Mouse (Mus musculus) stomach, embryonic 16.5 days (tissue): ENCODE results near the gene Btnl2. TPM values are rescaled to one million over a fixed set of nuclear protein-coding genes. Genes with fewer than 3 reads are reported as not detected.
A peak's percentile ranks its signal among the peaks of the same experiment; 100 is the strongest.

ENCODE experiments used
- ATAC-seq: fragments of 200-750 bp; cut with Nextera tagmentation; 2 replicates; pipeline ENCODE4 v1.8.0; 2017; ENCODE audit warnings: moderate number of reproducible peaks, moderate TSS enrichment; ENCODE audit not compliant: insufficient read depth, low FRiP score
- H3K27ac ChIP-seq: fragments of 300-500 bp; sonication (generic); 2 replicates; pipeline ENCODE4 v1.5.1; 2014; ENCODE audit warnings: low read length
- H3K27me3 ChIP-seq: fragments of 300-500 bp; sonication (generic); 2 replicates; pipeline ENCODE4 v1.6.1; 2014; ENCODE audit warnings: low read length, control low read depth, mixed read lengths; ENCODE audit not compliant: control insufficient read depth, insufficient read depth
- H3K36me3 ChIP-seq: fragments of 300-500 bp; sonication (generic); 2 replicates; pipeline ENCODE4 v1.6.1; 2014; ENCODE audit warnings: low read length; ENCODE audit not compliant: control insufficient read depth, insufficient read depth
- H3K4me1 ChIP-seq: fragments of 300-500 bp; sonication (generic); 2 replicates; pipeline ENCODE4 v1.6.1; 2014; ENCODE audit warnings: low read length, control low read depth, mixed read lengths; ENCODE audit not compliant: control insufficient read depth, insufficient read depth
- H3K4me2 ChIP-seq: fragments of 300-500 bp; sonication (generic); 2 replicates; pipeline ENCODE4 v1.6.1; 2014; ENCODE audit warnings: low read depth, low read length, mixed read lengths
- H3K4me3 ChIP-seq: fragments of 300-500 bp; sonication (generic); replicated peaks from 2 replicates; pipeline ENCODE4 v1.5.1; 2014; ENCODE audit warnings: mild to moderate bottlenecking, low read length
- H3K9ac ChIP-seq: fragments of 300-500 bp; sonication (generic); 2 replicates; pipeline ENCODE4 v1.6.1; 2014; ENCODE audit warnings: low read length
- H3K9me3 ChIP-seq: fragments of 300-500 bp; sonication (generic); replicated peaks from 2 replicates; pipeline ENCODE4 v1.6.1; 2016; ENCODE audit warnings: low read length, control low read depth; ENCODE audit not compliant: control insufficient read depth
- WGBS: fragments of 180-500 bp; shearing (Covaris S2); extraction: QIAGEN DNeasy Blood & Tissue Kit; methylation state at CpG from one replicate; pipeline ENCODE4 v1.1.7; 2014; 5-methylcytosine and 5-hydroxymethylcytosine counted together
- polyA plus RNA-seq: library from polyadenylated mRNA; unstranded; fragments of >200 nt; fragmentation: Nextera tagmentation; extraction: Ambion mirVana; gene quantifications from 2 replicates; pipeline ENCODE4 v1.2.1, GENCODE M21; 2015

Btnl2 gene
- polyA plus RNA-seq, 1 experiment from 2014 or later = 1.4 TPM

GRCm38 (mm10) chr17:34384699-34385098 is 30.1 kb downstream of the Btnl2 start:
- no peaks in the 10 kb centered on the region for H3K27me3 ChIP-seq
- H3K4me3 ChIP-seq = no peak overlapping the region
- H3K9ac ChIP-seq = no peak overlapping the region
- WGBS = 68% methylated on average over 3 of the region's 3 CpGs
- H3K4me1 ChIP-seq = no peaks in the 10 kb centered on the region
- no peak overlapping the region for H3K27ac ChIP-seq
- ATAC-seq = peak; percentile 47; the same call in 1 of the 2 replicates
- no peaks in the 10 kb centered on the region for H3K9me3 ChIP-seq
- H3K4me2 ChIP-seq = no peak overlapping the region
- no peaks in the 10 kb centered on the region for H3K36me3 ChIP-seq

GRCm38 (mm10) chr17:34386656-34387055 is 32.0 kb downstream of the Btnl2 start:
- no peaks in the 10 kb centered on the region for H3K27me3 ChIP-seq
- H3K36me3 ChIP-seq = no peaks in the 10 kb centered on the region
- no peak overlapping the region for H3K4me3 ChIP-seq
- H3K27ac ChIP-seq = no peak overlapping the region
- no peak overlapping the region for H3K9ac ChIP-seq
- no peak overlapping the region for H3K4me2 ChIP-seq
- no peaks in the 10 kb centered on the region for H3K9me3 ChIP-seq
- no peaks in the 10 kb centered on the region for H3K4me1 ChIP-seq
- no peak for ATAC-seq
- 71% methylated on average over 2 of the region's 2 CpGs for WGBS

GRCm38 (mm10) chr17:34388513-34388912 is 33.9 kb downstream of the Btnl2 start:
- Histone ChIP-seq H3K9ac (no peak overlapping the region), H3K27me3 (no peaks in the 10 kb centered on the region), H3K4me1 (no peaks in the 10 kb centered on the region), H3K4me3 (no peak overlapping the region), H3K9me3 (no peaks in the 10 kb centered on the region), H3K36me3 (no peaks in the 10 kb centered on the region), H3K27ac (no peak overlapping the region), H3K4me2 (no peak overlapping the region)
- WGBS = 40% methylated on average over 4 of the region's 4 CpGs
- ATAC-seq = no peak

GRCm38 (mm10) chr17:34391507-34391906 is 36.9 kb downstream of the Btnl2 start:
- no peak overlapping the region for H3K4me3 ChIP-seq
- H3K9me3 ChIP-seq = no peaks in the 10 kb centered on the region
- no peaks in the 10 kb centered on the region for H3K4me1 ChIP-seq
- WGBS = 67% methylated on average over 7 of the region's 7 CpGs
- ATAC-seq = no peak
- no peak overlapping the region for H3K4me2 ChIP-seq
- H3K9ac ChIP-seq = no peak overlapping the region
- H3K27ac ChIP-seq = no peak overlapping the region
- no peaks in the 10 kb centered on the region for H3K36me3 ChIP-seq
- no peaks in the 10 kb centered on the region for H3K27me3 ChIP-seq

- H3K36me3 ChIP-seq = no peaks in the 10 kb centered on the region
- WGBS = 4% methylated on average over 24 of the region's 24 CpGs
- H3K27ac ChIP-seq = no peak overlapping the region
- H3K9ac ChIP-seq = peak overlapping the region; percentile 48
- H3K27me3 ChIP-seq = no peaks in the 10 kb centered on the region
- ATAC-seq = no peak; the same call in 1 of the 2 replicates
- peak overlapping the region; percentile 65 for H3K4me2 ChIP-seq
- H3K4me3 ChIP-seq = peak overlapping the region; percentile 46
- no peaks in the 10 kb centered on the region for H3K9me3 ChIP-seq
- no peaks in the 10 kb centered on the region for H3K4me1 ChIP-seq
These were observed 37.7 kb downstream of the Btnl2 start for GRCm38 (mm10) chr17:34392321-34392720.

- no peaks in the 10 kb centered on the region for H3K9me3 ChIP-seq
- no peaks in the 10 kb centered on the region for H3K27me3 ChIP-seq
- H3K36me3 ChIP-seq = no peaks in the 10 kb centered on the region
- no peak overlapping the region for H3K4me3 ChIP-seq
- H3K27ac ChIP-seq = no peak overlapping the region
- H3K4me1 ChIP-seq = no peaks in the 10 kb centered on the region
- H3K9ac ChIP-seq = no peak overlapping the region
- 69% methylated on average over 5 of the region's 5 CpGs for WGBS
- ATAC-seq = no peak
- H3K4me2 ChIP-seq = no peak overlapping the region
These were observed 42.7 kb downstream of the Btnl2 start for GRCm38 (mm10) chr17:34397357-34397756.

GRCm38 (mm10) chr17:34398058-34398710 is 43.6 kb downstream of the Btnl2 start:
- no peaks in the 10 kb centered on the region for H3K36me3 ChIP-seq
- H3K27me3 ChIP-seq = no peaks in the 10 kb centered on the region
- H3K9ac ChIP-seq = no peak overlapping the region
- H3K4me3 ChIP-seq = peak overlapping the region; percentile 62
- H3K4me1 ChIP-seq = no peaks in the 10 kb centered on the region
- H3K4me2 ChIP-seq = peak overlapping the region; percentile 79
- H3K9me3 ChIP-seq = no peaks in the 10 kb centered on the region
- H3K27ac ChIP-seq = no peak overlapping the region
- peak; percentile 83 for ATAC-seq
- WGBS = 14% methylated on average over 9 of the region's 9 CpGs

GRCm38 (mm10) chr17:34398711-34399393 is 44.2 kb downstream of the Btnl2 start, which contains the start of gene BC051142:
BC051142 (plus strand) TSS chr17:34398820.
- Histone ChIP-seq H3K4me3 (peak within 1 kb of the TSS; percentile 62), H3K4me2 (peak within 1 kb of the TSS; percentile 79), H3K9ac (peak within 1 kb of the TSS; percentile 80), H3K4me1 (no peaks in the 10 kb centered on the region), H3K27ac (peak within 1 kb of the TSS; percentile 73; the same call in 1 of the 2 replicates), H3K36me3 (no peaks in the 10 kb centered on the region), H3K27me3 (no peaks in the 10 kb centered on the region), H3K9me3 (no peaks in the 10 kb centered on the region)
- peak; percentile 94 for ATAC-seq
- WGBS = 10% methylated on average over 34 of the region's 34 CpGs

GRCm38 (mm10) chr17:34399394-34399715 is 44.7 kb downstream of the Btnl2 start:
- 58% methylated on average over 4 of the region's 4 CpGs for WGBS
- Histone ChIP-seq H3K4me3 (peak overlapping the region; percentile 62; the same call in 1 of the 2 replicates), H3K36me3 (no peaks in the 10 kb centered on the region)

More at GRCm38 (mm10) chr17:34399394-34399715, 44.7 kb downstream of the Btnl2 start:
- H3K9ac ChIP-seq = no peak overlapping the region
- H3K27me3 ChIP-seq = no peaks in the 10 kb centered on the region
- ATAC-seq = no peak
- peak overlapping the region; percentile 79 for H3K4me2 ChIP-seq
- H3K4me1 ChIP-seq = no peaks in the 10 kb centered on the region
- H3K27ac ChIP-seq = no peak overlapping the region
- H3K9me3 ChIP-seq = no peaks in the 10 kb centered on the region
